Mouse (Mus musculus) frontal cortex, postnatal 14 days (tissue): ENCODE results near the gene 4921507P07Rik.
"Not testable (repeated sequence)": the region's sequence is repeated elsewhere in the genome, so short reads cannot be mapped to it uniquely, and the experiment has no call there.

Experiments used
- DNase-seq, 2 experiments: peaks; one replicate each; pipeline ENCODE4 v3.0.0; 2022; ENCODE audit warnings: low spot score in 2 of 2

4921507P07Rik gene

GRCm38 (mm10) chr6:50596301-50597211, at the start of gene 4921507P07Rik:
TSS of gene 4921507P07Rik (minus strand) at chr6:50596632.
- DNase-seq = peak; percentile 77 to 80

GRCm38 (mm10) chr6:50644701-50645100, 48.3 kb upstream of the 4921507P07Rik start:
- DNase-seq = no peak

GRCm38 (mm10) chr6:50641898-50642297, 45.5 kb upstream of the 4921507P07Rik start:
- DNase-seq = no peak

GRCm38 (mm10) chr6:50640377-50640776, 43.9 kb upstream of the 4921507P07Rik start:
- DNase-seq = no peak

GRCm38 (mm10) chr6:50639656-50640055, 43.2 kb upstream of the 4921507P07Rik start:
- DNase-seq = no peak

GRCm38 (mm10) chr6:50626170-50626569, 29.7 kb upstream of the 4921507P07Rik start:
- not testable (repeated sequence) for DNase-seq

GRCm38 (mm10) chr6:50618273-50618672, 21.8 kb upstream of the 4921507P07Rik start:
- DNase-seq = not testable (repeated sequence)

GRCm38 (mm10) chr6:50601620-50602019, 5.2 kb upstream of the 4921507P07Rik start:
- DNase-seq = no peak

- peak in 1 of 2 experiments; percentile 11 for DNase-seq
Measured at GRCm38 (mm10) chr6:50598560-50598959, 2.1 kb upstream of the 4921507P07Rik start.

GRCm38 (mm10) chr6:50594372-50594771, 2.1 kb downstream of the 4921507P07Rik start:
- DNase-seq = no peak

GRCm38 (mm10) chr6:50593334-50593845, 3.0 kb downstream of the 4921507P07Rik start:
- DNase-seq = no peak

- DNase-seq = no peak
Measured at GRCm38 (mm10) chr6:50590234-50590633, 6.2 kb downstream of the 4921507P07Rik start.

GRCm38 (mm10) chr6:50588251-50588650, 8.2 kb downstream of the 4921507P07Rik start:
- DNase-seq = no peak

GRCm38 (mm10) chr6:50587412-50587811, 9.0 kb downstream of the 4921507P07Rik start:
- DNase-seq = no peak

GRCm38 (mm10) chr6:50586316-50586715, 10.1 kb downstream of the 4921507P07Rik start:
- no peak for DNase-seq

- no peak for DNase-seq
Measured at GRCm38 (mm10) chr6:50585733-50586132, 10.7 kb downstream of the 4921507P07Rik start.

GRCm38 (mm10) chr6:50571661-50572060, 24.8 kb downstream of the 4921507P07Rik start:
- no peak for DNase-seq

GRCm38 (mm10) chr6:50566997-50567255, 29.5 kb downstream of the 4921507P07Rik start:
- no peak for DNase-seq

- peak; percentile 99 for DNase-seq
Measured at GRCm38 (mm10) chr6:50566141-50566996, 30.1 kb downstream of the 4921507P07Rik start, which contains the start of gene Cycs. TSS of gene Cycs (minus strand) at chr6:50566538.

- DNase-seq = no peak
Measured at GRCm38 (mm10) chr6:50563651-50564050, 32.8 kb downstream of the 4921507P07Rik start.

GRCm38 (mm10) chr6:50562421-50562820, 34.0 kb downstream of the 4921507P07Rik start:
- no peak for DNase-seq

GRCm38 (mm10) chr6:50560776-50561175, 35.7 kb downstream of the 4921507P07Rik start:
- DNase-seq = no peak
